Mouse (Mus musculus) liver, embryonic 11.5 days (tissue): ENCODE measurements at regions not wholly inside any gene's neighbourhood (a gene's known extent, or its start where the extent isn't known, plus 50 kb on each side); places are given as distances from the start of the nearest gene placed in this dataset.
A peak's percentile ranks its signal among the peaks of the same experiment; 100 is the strongest.

Source experiments
- ATAC-seq: fragments of 200-750 bp; cut with Nextera tagmentation; replicated peaks from 2 replicates; pipeline ENCODE4 v1.8.0; 2017; ENCODE audit warnings: moderate number of reproducible peaks, mild to moderate bottlenecking, moderate TSS enrichment, moderate library complexity; ENCODE audit not compliant: low FRiP score
- DNase-seq: peaks from one replicate; pipeline ENCODE4 v3.0.0-alpha.2; 2017; ENCODE audit warnings: low spot score
- H3K27ac ChIP-seq: fragments of 300-500 bp; sonication (generic); 2 replicates; pipeline ENCODE4 v1.5.1; 2014; ENCODE audit warnings: mild to moderate bottlenecking, low read depth, low read length, control low read depth
- H3K27me3 ChIP-seq: fragments of 300-500 bp; sonication (generic); replicated peaks from 2 replicates; pipeline ENCODE4 v1.6.1; 2014; ENCODE audit warnings: low read length, mixed read lengths; ENCODE audit not compliant: control insufficient read depth, insufficient read depth
- H3K36me3 ChIP-seq: fragments of 300-500 bp; sonication (generic); 2 replicates; pipeline ENCODE4 v1.6.1; 2014; ENCODE audit warnings: mild to moderate bottlenecking, low read length, moderate library complexity, mixed read lengths; ENCODE audit not compliant: control insufficient read depth, insufficient read depth
- H3K4me1 ChIP-seq: fragments of 300-500 bp; sonication (generic); replicated peaks from 2 replicates; pipeline ENCODE4 v1.6.1; 2014; ENCODE audit warnings: low read length, mixed read lengths; ENCODE audit not compliant: control insufficient read depth, insufficient read depth
- H3K4me2 ChIP-seq: fragments of 300-500 bp; sonication (generic); 2 replicates; pipeline ENCODE4 v1.6.1; 2014; ENCODE audit warnings: mild to moderate bottlenecking, control low read depth, moderate library complexity
- H3K4me3 ChIP-seq: fragments of 300-500 bp; sonication (generic); 2 replicates; pipeline ENCODE4 v1.5.1; 2014; ENCODE audit warnings: low read depth, low read length, control low read depth
- H3K9ac ChIP-seq: fragments of 300-500 bp; sonication (generic); 2 replicates; pipeline ENCODE4 v1.6.1; 2014; ENCODE audit warnings: low read depth, low read length, control low read depth
- H3K9me3 ChIP-seq: fragments of 300-500 bp; sonication (generic); 2 replicates; pipeline ENCODE4 v1.6.1; 2016; ENCODE audit warnings: low read length, inconsistent platforms, mixed read lengths; ENCODE audit not compliant: control insufficient read depth
- WGBS: fragments of 180-500 bp; shearing (Covaris S2); extraction: QIAGEN DNeasy Blood & Tissue Kit; methylation state at CpG from one replicate; pipeline ENCODE4 v1.1.7; 2014; 5-methylcytosine and 5-hydroxymethylcytosine counted together

GRCm38 (mm10) chr9:84966558-84967154, 345.9 kb upstream of the Gm11114 start:
- no peaks in the 10 kb centered on the region for H3K9me3 ChIP-seq
- no peak overlapping the region for H3K9ac ChIP-seq
- 85% methylated on average over 11 of the region's 11 CpGs for WGBS
- no peaks in the 10 kb centered on the region for H3K36me3 ChIP-seq
- no peak overlapping the region for H3K27ac ChIP-seq
- DNase-seq (no peak), ATAC-seq (no peak)
- H3K4me2 ChIP-seq = no peak overlapping the region
- H3K27me3 ChIP-seq = no peaks in the 10 kb centered on the region
- H3K4me1 ChIP-seq = no peaks in the 10 kb centered on the region
- H3K4me3 ChIP-seq = no peak overlapping the region

- Histone ChIP-seq H3K27me3 (no peaks in the 10 kb centered on the region), H3K4me2 (no peak overlapping the region), H3K4me3 (no peak overlapping the region), H3K4me1 (no peaks in the 10 kb centered on the region), H3K9ac (no peak overlapping the region), H3K27ac (no peak overlapping the region), H3K36me3 (no peaks in the 10 kb centered on the region), H3K9me3 (no peaks in the 10 kb centered on the region)
- no peak for DNase-seq
- WGBS = 75% methylated on average over 3 of the region's 3 CpGs
- no peak for ATAC-seq
Measured at GRCm38 (mm10) chr9:84969975-84970608, 342.5 kb upstream of the Gm11114 start.

- DNase-seq (no peak), ATAC-seq (no peak)
- H3K4me2 ChIP-seq = no peak overlapping the region
- no peak overlapping the region for H3K4me3 ChIP-seq
- WGBS = 77% methylated on average over 5 of the region's 5 CpGs
- H3K9ac ChIP-seq = no peak overlapping the region
- no peaks in the 10 kb centered on the region for H3K27me3 ChIP-seq
- H3K4me1 ChIP-seq = no peaks in the 10 kb centered on the region
- H3K9me3 ChIP-seq = no peaks in the 10 kb centered on the region
- no peaks in the 10 kb centered on the region for H3K36me3 ChIP-seq
- H3K27ac ChIP-seq = no peak overlapping the region
Measured at GRCm38 (mm10) chr9:84977470-84977869, 335.1 kb upstream of the Gm11114 start.

GRCm38 (mm10) chr9:85003414-85003813, 309.2 kb upstream of the Gm11114 start:
- Histone ChIP-seq H3K9ac (no peak overlapping the region), H3K4me2 (no peak overlapping the region), H3K36me3 (no peaks in the 10 kb centered on the region), H3K9me3 (no peaks in the 10 kb centered on the region), H3K27me3 (no peaks in the 10 kb centered on the region), H3K4me1 (no peaks in the 10 kb centered on the region), H3K4me3 (no peak overlapping the region), H3K27ac (no peak overlapping the region)
- no peak for DNase-seq
- WGBS = 3% methylated on average over 1 of the region's 1 CpGs
- ATAC-seq = no peak

GRCm38 (mm10) chr9:85011361-85011760, 301.2 kb upstream of the Gm11114 start:
- H3K27ac ChIP-seq = no peak overlapping the region
- H3K4me3 ChIP-seq = no peak overlapping the region

GRCm38 (mm10) chr9:85048112-85048978, 264.2 kb upstream of the Gm11114 start:
- Histone ChIP-seq H3K4me3 (no peak overlapping the region), H3K9ac (no peak overlapping the region), H3K27ac (no peak overlapping the region), H3K4me2 (no peak overlapping the region), H3K4me1 (no peaks in the 10 kb centered on the region), H3K9me3 (no peaks in the 10 kb centered on the region), H3K27me3 (no peaks in the 10 kb centered on the region), H3K36me3 (no peaks in the 10 kb centered on the region)
- DNase-seq (no peak), ATAC-seq (no peak)
- WGBS = 73% methylated on average over 2 of the region's 2 CpGs

More at GRCm38 (mm10) chr9:85011361-85011760, 301.2 kb upstream of the Gm11114 start:
- Histone ChIP-seq H3K36me3 (no peaks in the 10 kb centered on the region), H3K9ac (no peak overlapping the region), H3K9me3 (no peaks in the 10 kb centered on the region), H3K4me2 (no peak overlapping the region), H3K4me1 (no peaks in the 10 kb centered on the region), H3K27me3 (no peaks in the 10 kb centered on the region)
- ATAC-seq (no peak), DNase-seq (no peak)
- 62% methylated on average over 1 of the region's 1 CpGs for WGBS

- Histone ChIP-seq H3K4me3 (no peak overlapping the region), H3K4me1 (no peaks in the 10 kb centered on the region), H3K4me2 (no peak overlapping the region), H3K36me3 (no peaks in the 10 kb centered on the region), H3K27me3 (no peaks in the 10 kb centered on the region), H3K9ac (no peak overlapping the region), H3K9me3 (no peaks in the 10 kb centered on the region), H3K27ac (no peak overlapping the region)
- 76% methylated on average over 4 of the region's 4 CpGs for WGBS
- ATAC-seq (no peak), DNase-seq (no peak)
Measured at GRCm38 (mm10) chr9:85052526-85052925, 260.0 kb upstream of the Gm11114 start.

GRCm38 (mm10) chr9:85079975-85080374, 232.6 kb upstream of the Gm11114 start:
- 73% methylated on average over 5 of the region's 5 CpGs for WGBS
- no peaks in the 10 kb centered on the region for H3K4me1 ChIP-seq
- peak; percentile 76 for ATAC-seq
- no peaks in the 10 kb centered on the region for H3K9me3 ChIP-seq
- no peak overlapping the region for H3K4me2 ChIP-seq
- DNase-seq = no peak
- H3K4me3 ChIP-seq = no peak overlapping the region
- no peaks in the 10 kb centered on the region for H3K27me3 ChIP-seq
- peak overlapping the region; percentile 14; the same call in 1 of the 2 replicates for H3K27ac ChIP-seq
- H3K36me3 ChIP-seq = no peaks in the 10 kb centered on the region
- H3K9ac ChIP-seq = no peak overlapping the region
